ENCODE assay signal across 8 mouse cellular contexts in the genomic region with DNA sequence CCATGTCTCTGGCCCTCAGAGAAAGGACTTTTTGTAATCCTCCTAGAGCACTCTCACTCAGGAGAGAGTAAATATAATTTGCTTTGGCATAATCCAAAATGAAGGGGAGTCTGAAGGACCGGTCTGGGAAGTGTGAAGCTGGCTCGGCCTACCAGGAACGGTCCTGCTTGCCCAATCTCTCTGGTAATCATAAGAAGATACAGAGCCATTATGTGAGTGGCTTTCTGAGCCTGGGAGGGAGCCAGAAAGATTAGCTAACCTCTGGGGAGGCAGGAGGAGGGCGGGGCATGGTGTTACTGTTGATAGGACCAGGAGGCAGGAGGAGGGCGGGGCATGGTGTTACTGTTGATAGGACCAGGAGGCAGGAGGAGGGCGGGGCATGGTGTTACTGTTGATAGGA.
DNase-seq lines count a peak whose midpoint lies in the region; ATAC-seq and TF ChIP-seq lines count a peak whose summit lies in the region.
"Not testable (repeated sequence)": the region's sequence is repeated elsewhere in the genome, so short reads cannot be mapped to it uniquely, and the experiment has no call there.

No protein-coding gene starts in this region.

- not testable (repeated sequence) for TF ChIP-seq POLR2A in brain, embryonic 14.5 days (IDR thresholded peaks at IDR 0.05; ENCODE audit: borderline replicate concordance, extremely low read depth, insufficient read depth, insufficient read length, poor library complexity, severe bottlenecking)

- H3K4me3 ChIP-seq in forebrain, embryonic 14.5 days (ENCODE audit: low read depth, low read length); heart, embryonic 16.5 days (ENCODE audit: low read length); kidney, embryonic 14.5 days (ENCODE audit: low read length); midbrain, embryonic 11.5 days (ENCODE audit: low read depth, low read length); stomach, embryonic 14.5 days (ENCODE audit: low read depth, low read length): not testable (repeated sequence)
- peak overlapping the region in 1 of 2 experiments; percentile 25; a peak in 2 of 4 replicates for H3K4me3 ChIP-seq in liver, embryonic 14.5 days (ENCODE audit: insufficient read depth in 1 of 2, low read depth in 2 of 2, low read length in 2 of 2)

- TF ChIP-seq EP300 in liver, embryonic 14.5 days (IDR thresholded peaks at IDR 0.05; ENCODE audit: low read depth): peak; percentile 24; the same call in 1 of the 2 replicates

- TF ChIP-seq CTCF in brain, embryonic 14.5 days (IDR thresholded peaks at IDR 0.05; ENCODE audit: borderline replicate concordance, extremely low read depth, insufficient read depth, insufficient read length); liver, embryonic 14.5 days (IDR thresholded peaks at IDR 0.05; ENCODE audit: low read depth): not testable (repeated sequence)

- H3K27ac ChIP-seq in forebrain, embryonic 14.5 days (ENCODE audit: low read depth, low read length); kidney, embryonic 14.5 days (ENCODE audit: low read depth, low read length); midbrain, embryonic 11.5 days (ENCODE audit: low read depth, low read length); stomach, embryonic 14.5 days (ENCODE audit: low read length): not testable (repeated sequence)
- H3K27ac ChIP-seq in heart, embryonic 16.5 days (ENCODE audit: low read length): peak overlapping the region; percentile 77
- H3K27ac ChIP-seq in liver, embryonic 14.5 days: peak overlapping the region; percentile 93

- 4% methylated on average over 4 of the region's 6 CpGs for WGBS in forebrain, embryonic 14.5 days
- WGBS in heart, embryonic 16.5 days: 7% methylated on average over 5 of the region's 6 CpGs
- WGBS in kidney, embryonic 14.5 days: 19% methylated on average over 4 of the region's 6 CpGs
- 2% methylated on average over 5 of the region's 6 CpGs for WGBS in liver, embryonic 14.5 days (ENCODE audit: insufficient replicate concordance)
- WGBS in midbrain, embryonic 11.5 days: 5% methylated on average over 5 of the region's 6 CpGs
- WGBS in stomach, embryonic 14.5 days: 10% methylated on average over 5 of the region's 6 CpGs

- H3K4me2 ChIP-seq in forebrain, embryonic 14.5 days (ENCODE audit: low read length); heart, embryonic 16.5 days (ENCODE audit: low read depth, low read length); kidney, embryonic 14.5 days (replicated peaks; ENCODE audit: low read depth, low read length); midbrain, embryonic 11.5 days; stomach, embryonic 14.5 days (replicated peaks; ENCODE audit: low read depth, low read length): not testable (repeated sequence)
- H3K4me2 ChIP-seq in liver, embryonic 14.5 days (ENCODE audit: low read depth): peak overlapping the region; percentile 71

- not testable (repeated sequence) for H3K36me3 ChIP-seq in forebrain, embryonic 14.5 days (ENCODE audit: control insufficient read depth, insufficient read depth, low read length); heart, embryonic 16.5 days (ENCODE audit: control insufficient read depth, insufficient read depth); kidney, embryonic 14.5 days (ENCODE audit: control insufficient read depth, insufficient read depth, low read length); liver, embryonic 14.5 days (replicated peaks; ENCODE audit: control insufficient read depth, insufficient read depth, low read depth); midbrain, embryonic 11.5 days (ENCODE audit: control insufficient read depth, insufficient read depth, low read length); stomach, embryonic 14.5 days (ENCODE audit: control insufficient read depth, insufficient read depth, low read length)

- not testable (repeated sequence) for H3K9ac ChIP-seq in forebrain, embryonic 14.5 days (ENCODE audit: low read length); heart, embryonic 16.5 days (ENCODE audit: low read length); kidney, embryonic 14.5 days (ENCODE audit: low read depth, low read length); midbrain, embryonic 11.5 days (ENCODE audit: low read length); stomach, embryonic 14.5 days (replicated peaks; ENCODE audit: low read depth, low read length)
- H3K9ac ChIP-seq in liver, embryonic 14.5 days (replicated peaks): peak overlapping the region; percentile 60

- ATAC-seq in forebrain, embryonic 14.5 days: not testable (repeated sequence)
- ATAC-seq in heart, embryonic 16.5 days (replicated peaks; ENCODE audit: extremely low read depth, insufficient read depth, low FRiP score): peak; percentile 80
- ATAC-seq in kidney, embryonic 14.5 days (ENCODE audit: low FRiP score, low TSS enrichment): peak; percentile 65; the same call in 1 of the 2 replicates
- ATAC-seq in liver, embryonic 14.5 days (ENCODE audit: insufficient read depth): peak; percentile 80
- ATAC-seq in midbrain, embryonic 11.5 days (ENCODE audit: low FRiP score): peak; percentile 58; the same call in 1 of the 2 replicates
- ATAC-seq in stomach, embryonic 14.5 days (ENCODE audit: insufficient number of reproducible peaks, insufficient read depth, low FRiP score, low read depth): peak; percentile 90

- DNase-seq in ES-CJ7 (ENCODE audit: low read depth, low spot score): peak; percentile 48
- DNase-seq in brain, embryonic 14.5 days (ENCODE audit: low read depth): peak; percentile 60
- DNase-seq in forebrain, embryonic 14.5 days (ENCODE audit: low spot score): peak; percentile 15
- peak; percentile 83 to 89 (median 83) for DNase-seq in liver, embryonic 14.5 days (ENCODE audit: low read depth in 3 of 3, low spot score in 3 of 3)
- peak; percentile 80 for DNase-seq in midbrain, embryonic 11.5 days (ENCODE audit: low spot score, missing footprints)

- not testable (repeated sequence) for H3K27me3 ChIP-seq in forebrain, embryonic 14.5 days (replicated peaks; ENCODE audit: control insufficient read depth, insufficient read depth, low read length); heart, embryonic 16.5 days (ENCODE audit: control insufficient read depth, insufficient read depth, low read length); kidney, embryonic 14.5 days (ENCODE audit: control insufficient read depth, insufficient read depth, low read length); liver, embryonic 14.5 days (ENCODE audit: control insufficient read depth, insufficient read depth, low read length); midbrain, embryonic 11.5 days (ENCODE audit: control insufficient read depth, insufficient read depth, low read length); stomach, embryonic 14.5 days (ENCODE audit: control insufficient read depth, insufficient read depth, low read length)

- H3K4me1 ChIP-seq in forebrain, embryonic 14.5 days (ENCODE audit: control insufficient read depth, insufficient read depth, low read length); kidney, embryonic 14.5 days (ENCODE audit: control insufficient read depth, insufficient read depth, low read length); midbrain, embryonic 11.5 days (ENCODE audit: control insufficient read depth, insufficient read depth, low read length); stomach, embryonic 14.5 days (ENCODE audit: control insufficient read depth, insufficient read depth, low read length): not testable (repeated sequence)
- peaks cover 11% of the 10 kb centered on the region for H3K4me1 ChIP-seq in heart, embryonic 16.5 days (ENCODE audit: control insufficient read depth, insufficient read depth, low read length)
- H3K4me1 ChIP-seq in liver, embryonic 14.5 days (replicated peaks; ENCODE audit: control insufficient read depth in 2 of 2, insufficient read depth in 2 of 2, low read length in 1 of 2): peaks cover 45 to 50% of the 10 kb centered on the region in 2 experiments

- H3K9me3 ChIP-seq in forebrain, embryonic 14.5 days (replicated peaks; ENCODE audit: control insufficient read depth, low read length); heart, embryonic 16.5 days (replicated peaks; ENCODE audit: control insufficient read depth, low read length); kidney, embryonic 14.5 days (ENCODE audit: control insufficient read depth, low read length); liver, embryonic 14.5 days (ENCODE audit: control insufficient read depth, low read length); midbrain, embryonic 11.5 days (ENCODE audit: control insufficient read depth, low read length); stomach, embryonic 14.5 days (ENCODE audit: control insufficient read depth, low read depth, low read length): not testable (repeated sequence)

Comparison
In these comparisons a context has a peak if more than half of its experiments do, and no peak if none do; other contexts are left out.
1. DNase-seq: peak in every context shown above with its lines; median percentile 83 in liver, embryonic 14.5 days; 80 in midbrain, embryonic 11.5 days; 60 in brain, embryonic 14.5 days; 48 in ES-CJ7; 15 in forebrain, embryonic 14.5 days.